Mouse (Mus musculus) ES-E14 (cell line): ENCODE results near the gene Ntng1. TPM values are rescaled to one million over a fixed set of nuclear protein-coding genes. Genes with fewer than 3 reads are reported as not detected.

Experiments
- DNase-seq: peaks from one replicate; pipeline ENCODE4 v3.0.0-alpha.2; 2013; ENCODE audit warnings: low read depth, low spot score
- H3K27ac ChIP-seq: 2 replicates; pipeline ENCODE4 v1.5.1; 2012; ENCODE audit warnings: low read depth, mild to moderate bottlenecking, low read length, moderate library complexity, mixed read lengths; ENCODE audit not compliant: poor library complexity, insufficient read depth, severe bottlenecking
- H3K36me3 ChIP-seq: 2 replicates; pipeline ENCODE4 v1.6.1; 2012; ENCODE audit warnings: mild to moderate bottlenecking, low read length, moderate library complexity, mixed read lengths; ENCODE audit not compliant: control insufficient read depth, poor library complexity, insufficient read depth, severe bottlenecking
- H3K4me1 ChIP-seq, 2 experiments: fragments of 150-350 bp in 1 of 2; sonication (generic) in 1 of 2; 2 replicates each; pipeline ENCODE4 v1.6.1; 2012; ENCODE audit warnings: low read length in 2 of 2, mild to moderate bottlenecking in 1 of 2, mixed read lengths in 1 of 2; ENCODE audit not compliant: control insufficient read depth in 2 of 2, insufficient read depth in 2 of 2, poor library complexity in 1 of 2
- H3K4me3 ChIP-seq, 2 experiments: fragments of 150-350 bp in 1 of 2; sonication (generic) in 1 of 2; 2 replicates each; pipeline ENCODE4 v1.5.1; 2012; ENCODE audit warnings: low read length in 2 of 2, low read depth in 1 of 2, mild to moderate bottlenecking in 1 of 2, mixed read lengths in 1 of 2; ENCODE audit not compliant: insufficient read depth in 1 of 2, poor library complexity in 1 of 2, severe bottlenecking in 1 of 2
- H3K9ac ChIP-seq: 2 replicates; pipeline ENCODE4 v1.6.1; 2012; ENCODE audit warnings: low read depth, mild to moderate bottlenecking, low read length, mixed read lengths; ENCODE audit not compliant: poor library complexity, insufficient read depth, severe bottlenecking
- H3K9me3 ChIP-seq: fragments of 150-350 bp; sonication (generic); 2 replicates; pipeline ENCODE4 v1.6.1; 2012; ENCODE audit warnings: low read depth, mild to moderate bottlenecking, low read length; ENCODE audit not compliant: control insufficient read depth, insufficient read depth
- CHD2 ChIP-seq: IDR thresholded peaks from 2 replicates; pipeline ENCODE4 v1.6.1; 2014; ENCODE audit warnings: mild to moderate bottlenecking, low read depth, low read length, inconsistent platforms
- HCFC1 ChIP-seq: IDR thresholded peaks from 2 replicates; pipeline ENCODE4 v1.6.1; 2012; ENCODE audit warnings: low read length, inconsistent platforms, borderline replicate concordance; ENCODE audit not compliant: insufficient read depth
- MAFK ChIP-seq: IDR thresholded peaks from 2 replicates; pipeline ENCODE4 v1.6.1; 2014; ENCODE audit warnings: mild to moderate bottlenecking, low read depth, low read length, inconsistent platforms; ENCODE audit not compliant: insufficient read depth
- ZC3H11A ChIP-seq: IDR thresholded peaks from 2 replicates; pipeline ENCODE4 v1.6.1; 2012; ENCODE audit warnings: low read depth, mild to moderate bottlenecking, inconsistent platforms, low read length, borderline replicate concordance
- ZNF384 ChIP-seq: IDR thresholded peaks from 2 replicates; pipeline ENCODE4 v1.6.1; 2012; ENCODE audit warnings: low read depth, low read length, inconsistent platforms
- in situ Hi-C, 2 experiments: fragments of 600-800 bp; cut with MboI; formaldehyde crosslinking; loops; one replicate each; pipeline ENCODE4 v1.15.1; 2025; ENCODE audit warnings: low sequenced_read_pairs in 2 of 2, inconsistent platforms in 1 of 2; ENCODE audit not compliant: unreplicated experiment in 2 of 2
- total RNA-seq: library from RNA; depleted of rRNA; stranded (reverse); fragments of 300-350 nt; gene quantifications from 2 replicates; pipeline ENCODE4 v1.2.3, GENCODE M21; 2012

Ntng1 gene
- total RNA-seq, 1 experiment, result not detected

DNA sequence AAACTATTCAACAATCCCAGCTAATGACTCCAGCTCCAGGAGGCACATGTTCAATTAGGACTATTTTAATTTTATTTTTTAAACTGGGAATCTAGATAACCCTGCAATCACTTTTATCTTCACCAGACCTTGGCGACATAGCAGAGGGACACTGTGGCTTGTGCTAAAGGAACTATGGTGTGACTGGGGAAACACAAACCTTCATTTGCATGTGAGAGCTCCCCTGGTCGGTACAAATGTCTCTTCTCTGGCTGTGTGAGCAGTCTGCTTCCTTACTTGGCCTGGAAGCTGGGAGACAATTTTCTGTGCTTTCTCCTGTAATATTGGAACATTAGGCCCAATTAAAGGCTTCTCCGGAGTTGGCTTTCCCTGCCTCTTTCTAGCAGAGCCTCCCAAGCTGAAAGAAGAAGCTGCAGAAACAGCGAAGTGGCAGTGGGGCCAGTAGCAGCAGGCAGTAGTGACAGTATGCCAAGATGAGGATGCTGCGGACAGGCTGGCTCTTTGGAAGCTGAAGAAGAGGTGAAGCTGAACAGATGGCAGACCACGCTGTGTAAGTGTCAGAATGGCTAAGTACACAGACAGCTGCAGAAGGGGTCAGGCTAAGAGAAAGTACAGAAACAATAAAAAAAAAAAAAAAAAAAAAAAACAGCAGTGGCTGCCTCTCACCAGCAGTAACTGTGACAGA is 148.7 kb downstream of the Ntng1 start:
- no peaks in the 10 kb centered on the region for H3K36me3 ChIP-seq
- no peaks in the 10 kb centered on the region for H3K9me3 ChIP-seq
- no peak overlapping the region for H3K4me3 ChIP-seq
- H3K27ac ChIP-seq, result no peak overlapping the region
- no peak overlapping the region for H3K9ac ChIP-seq
- TF ChIP-seq ZC3H11A (no peak), MAFK (no peak), ZNF384 (no peak), CHD2 (no peak), HCFC1 (no peak)
- in situ Hi-C loops, result no loop called here
- DNase-seq, result no peak
- H3K4me1 ChIP-seq, result no peaks in the 10 kb centered on the region

DNA sequence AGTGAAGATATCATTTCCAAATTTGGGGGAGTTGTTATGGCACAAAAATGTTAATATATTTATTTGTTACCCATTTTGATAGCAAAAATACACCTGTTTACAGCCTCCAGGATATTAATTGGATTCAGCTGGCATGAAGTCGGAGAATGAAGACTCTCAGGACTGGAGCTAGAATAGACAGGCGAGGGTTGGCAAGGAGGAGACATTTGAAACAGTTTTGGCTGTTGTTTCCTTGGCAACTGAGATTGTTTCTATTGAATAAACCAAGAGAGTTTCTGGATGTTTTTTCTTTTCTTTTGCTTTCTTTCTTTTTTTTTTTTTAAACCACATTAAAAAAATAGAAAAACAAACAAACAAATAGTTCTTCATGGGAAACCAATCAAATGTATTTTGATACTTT is 159.7 kb downstream of the Ntng1 start:
- in situ Hi-C loops, result no loop called here
- H3K36me3 ChIP-seq, result no peaks in the 10 kb centered on the region
- H3K9ac ChIP-seq, result no peak overlapping the region
- H3K4me1 ChIP-seq, result no peaks in the 10 kb centered on the region
- DNase-seq, result no peak
- TF ChIP-seq HCFC1, result no peak
- H3K27ac ChIP-seq, result no peak overlapping the region
- no peak overlapping the region for H3K4me3 ChIP-seq
- H3K9me3 ChIP-seq, result no peaks in the 10 kb centered on the region

DNA sequence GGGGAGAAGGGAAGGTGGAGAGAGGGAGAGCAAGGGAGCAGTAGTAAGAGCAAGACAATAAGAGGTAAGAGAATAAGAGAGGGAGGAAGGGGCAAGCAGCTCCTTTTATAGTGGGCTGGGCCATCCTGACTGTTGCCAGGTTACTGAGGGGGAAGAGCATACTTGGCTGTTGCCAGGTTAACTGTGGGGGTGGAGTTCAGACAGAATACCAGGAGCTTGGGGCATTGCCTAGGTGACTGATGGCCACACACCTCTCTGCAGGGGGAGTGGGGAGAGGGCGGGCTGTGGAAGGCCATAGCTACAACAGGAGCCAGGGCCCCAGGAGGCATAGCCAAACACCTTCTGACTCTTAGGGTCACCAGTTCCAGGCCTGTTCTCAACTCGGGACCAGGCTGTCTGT is 166.2 kb downstream of the Ntng1 start:
- in situ Hi-C loops, result no loop called here
- DNase-seq, result no peak
- no peak overlapping the region for H3K4me3 ChIP-seq
- no peaks in the 10 kb centered on the region for H3K4me1 ChIP-seq
- H3K9ac ChIP-seq, result no peak overlapping the region
- H3K36me3 ChIP-seq, result no peaks in the 10 kb centered on the region
- no peak overlapping the region for H3K27ac ChIP-seq
- no peaks in the 10 kb centered on the region for H3K9me3 ChIP-seq
- TF ChIP-seq MAFK (no peak), CHD2 (no peak), HCFC1 (no peak), ZC3H11A (no peak), ZNF384 (no peak)

DNA sequence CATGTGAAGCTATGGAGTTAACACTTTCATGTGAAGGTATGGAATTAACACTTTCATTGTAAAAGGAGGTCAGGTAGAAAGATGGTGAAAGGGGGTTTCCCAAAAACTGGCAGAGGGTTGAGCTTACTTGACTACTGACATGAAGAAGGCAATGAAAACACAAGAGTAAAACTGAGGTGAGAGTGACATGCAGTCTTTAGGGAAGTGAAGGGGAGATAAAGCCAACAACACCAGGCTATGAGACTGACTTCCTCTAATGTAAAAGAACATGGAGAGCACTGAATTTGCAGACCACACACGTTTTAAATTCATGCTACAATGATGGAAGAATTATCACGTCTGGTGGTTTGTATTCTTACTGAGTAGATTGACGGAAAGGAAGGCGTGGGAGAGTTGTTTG is 168.7 kb downstream of the Ntng1 start:
- no peak overlapping the region for H3K9ac ChIP-seq
- TF ChIP-seq ZC3H11A, result no peak
- no peak for TF ChIP-seq CHD2
- no peak for TF ChIP-seq ZNF384
- TF ChIP-seq MAFK, result no peak
- no peak for TF ChIP-seq HCFC1
- no peaks in the 10 kb centered on the region for H3K36me3 ChIP-seq
- no peaks in the 10 kb centered on the region for H3K9me3 ChIP-seq
- in situ Hi-C loops, result no loop called here
- no peak for DNase-seq
- H3K4me3 ChIP-seq, result no peak overlapping the region
- H3K4me1 ChIP-seq, result no peaks in the 10 kb centered on the region
- H3K27ac ChIP-seq, result no peak overlapping the region

DNA sequence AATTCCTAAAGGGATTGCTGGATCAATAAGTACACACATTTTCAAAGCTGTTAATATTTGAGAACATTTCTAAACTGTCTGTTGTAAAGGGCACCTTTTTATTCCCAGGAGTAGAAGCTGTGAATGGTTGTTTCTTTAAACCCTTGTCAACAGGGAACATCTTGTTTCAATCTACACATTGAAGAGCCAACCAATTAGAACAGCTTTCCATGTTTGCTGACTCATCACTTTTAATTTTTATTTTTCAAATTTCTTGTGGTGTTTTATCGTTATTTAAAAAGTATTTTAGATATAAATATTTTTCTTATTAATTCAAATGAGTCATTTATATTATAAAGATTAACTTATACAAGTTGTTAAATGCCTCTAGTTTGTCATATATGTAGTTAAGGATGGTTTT is 172.3 kb downstream of the Ntng1 start:
- TF ChIP-seq ZNF384, result no peak
- TF ChIP-seq MAFK, result peak; percentile 97
- Histone ChIP-seq H3K4me3 (no peak overlapping the region), H3K36me3 (no peaks in the 10 kb centered on the region), H3K4me1 (no peaks in the 10 kb centered on the region), H3K9me3 (no peaks in the 10 kb centered on the region), H3K27ac (no peak overlapping the region), H3K9ac (no peak overlapping the region)
- in situ Hi-C loops, result no loop called here
- no peak for DNase-seq
